Mouse (Mus musculus) layer of hippocampus, adult 8-10 months (tissue): ENCODE measurements around the gene Mctp1. TPM values are rescaled to one million over a fixed set of nuclear protein-coding genes. Genes with fewer than 3 reads are reported as not detected.

Experiments
- total RNA-seq, 4 experiments: library from RNA; stranded (reverse); gene quantifications; 2 replicates each; pipeline ENCODE4 v1.2.4; 2022

The Mctp1 gene
- total RNA-seq, 4 experiments from 2014 or later = 48.9 to 59.6 (median 55.3) TPM

Other genes starting within 250 kb of the Mctp1 start
- not detected for gene Fam81b, start 79.5 kb upstream of the Mctp1 start, total RNA-seq